ENCODE assay signal across 8 mouse cellular contexts in the genomic region with DNA sequence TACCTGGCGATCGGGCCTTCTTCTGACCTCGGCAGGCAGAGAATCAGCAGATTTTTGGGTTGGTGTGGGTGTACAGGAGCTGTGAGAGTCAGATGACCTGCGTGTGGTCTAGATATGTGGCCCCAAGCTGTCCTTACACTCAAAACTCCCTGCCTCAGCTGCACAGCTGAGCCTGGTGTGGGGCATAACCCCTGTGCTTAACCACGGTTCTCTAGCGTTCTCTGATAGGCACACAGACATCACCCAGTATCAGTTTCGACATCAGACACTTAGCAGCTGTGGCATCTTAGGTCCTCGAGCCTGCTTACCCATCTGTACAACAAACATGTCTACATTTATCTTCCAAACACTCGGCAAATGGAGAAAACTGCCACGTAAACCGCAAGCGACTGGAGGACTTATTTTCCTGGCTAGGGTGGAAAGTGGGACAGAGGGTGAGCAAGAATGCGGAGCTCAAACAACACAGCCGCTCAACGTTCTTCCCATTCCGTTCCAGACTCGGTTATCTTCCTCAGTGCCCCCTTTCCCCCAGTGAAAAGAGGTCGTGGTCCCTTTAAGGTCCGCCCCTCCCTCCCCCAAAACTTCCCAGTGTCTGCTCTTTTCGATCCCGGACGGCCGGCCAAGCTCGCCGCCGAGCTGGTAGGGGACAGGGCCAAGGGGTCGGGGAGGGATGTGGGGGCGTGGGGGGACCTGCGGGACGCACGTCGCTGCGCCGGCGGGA. TPM values are rescaled to one million over a fixed set of nuclear protein-coding genes. Genes with fewer than 3 reads are reported as not detected.
DNase-seq lines count a peak whose midpoint lies in the region; ATAC-seq and TF ChIP-seq lines count a peak whose summit lies in the region.

A gene (plus strand): TSS at position 321 of the 721 bp plus-strand sequence.

- TF ChIP-seq EP300 in stomach, postnatal 0 days (optimal IDR thresholded peaks at IDR 0.05) = no peak

- H3K4me2 ChIP-seq in forebrain, embryonic 11.5 days (ENCODE audit: low read depth, low read length, severe bottlenecking) = peak within 1 kb of the TSS; percentile 97
- H3K4me2 ChIP-seq in stomach, postnatal 0 days (replicated peaks; ENCODE audit: low read depth) = peak within 1 kb of the TSS; percentile 86

- WGBS in forebrain, embryonic 11.5 days = 5% methylated on average over 35 of the region's 35 CpGs
- 1% methylated on average over 35 of the region's 35 CpGs for WGBS in stomach, postnatal 0 days

- TF ChIP-seq CTCF in stomach, postnatal 0 days (IDR thresholded peaks at IDR 0.05; ENCODE audit: low read depth) = no peak

- intact Hi-C loops in heart, postnatal 36 days (cut with DNase I) = loop anchor here (2.0 to 5.0 kb wide), 2 partner anchors 16 to 431 kb away; a partner anchor contains a TSS

- DNase-seq in embryo, embryonic 10 days (ENCODE audit: low spot score) = peak; percentile 48
- no peak for DNase-seq in embryo, embryonic 9.5 days (ENCODE audit: extremely low spot score)
- DNase-seq in forebrain, embryonic 11.5 days (ENCODE audit: low spot score) = no peak
- DNase-seq in heart, postnatal 36 days = peak in 1 of 2 experiments; percentile 48
- no peak for DNase-seq in layer of hippocampus, postnatal 25 days (ENCODE audit: extremely low spot score in 1 of 2, low spot score in 1 of 2)
- DNase-seq in lung, postnatal 25 days (ENCODE audit: low spot score) = peak; percentile 53
- no peak for DNase-seq in stomach, postnatal 0 days (ENCODE audit: low spot score)

- no peaks in the 10 kb centered on the region for H3K27me3 ChIP-seq in forebrain, embryonic 11.5 days (ENCODE audit: control insufficient read depth, insufficient read depth, low read length)
- no peaks in the 10 kb centered on the region for H3K27me3 ChIP-seq in stomach, postnatal 0 days (ENCODE audit: control insufficient read depth, insufficient read depth, low read length)

- H3K9me3 ChIP-seq in forebrain, embryonic 11.5 days (ENCODE audit: control insufficient read depth, low read length) = no peaks in the 10 kb centered on the region
- no peaks in the 10 kb centered on the region for H3K9me3 ChIP-seq in stomach, postnatal 0 days (ENCODE audit: control insufficient read depth, low read length)

- peak; percentile 12 for ATAC-seq in activated CD4-positive, CD25-positive, alpha-beta regulatory T cell, adult 4 months
- peak; percentile 4; the same call in 1 of the 2 replicates for ATAC-seq in forebrain, embryonic 11.5 days (replicated peaks; ENCODE audit: low FRiP score)
- ATAC-seq in stomach, postnatal 0 days (ENCODE audit: low FRiP score, low TSS enrichment) = peak; percentile 1; the same call in 1 of the 2 replicates

- peak within 1 kb of the TSS; percentile 88 for H3K9ac ChIP-seq in forebrain, embryonic 11.5 days (ENCODE audit: low read length)
- H3K9ac ChIP-seq in stomach, postnatal 0 days (ENCODE audit: low read length) = peak within 1 kb of the TSS; percentile 97

- H3K27ac ChIP-seq in forebrain, embryonic 11.5 days (ENCODE audit: low read depth, low read length) = peak within 1 kb of the TSS; percentile 98
- peak within 1 kb of the TSS; percentile 100 for H3K27ac ChIP-seq in stomach, postnatal 0 days (replicated peaks)

- H3K4me1 ChIP-seq in forebrain, embryonic 11.5 days (replicated peaks; ENCODE audit: control insufficient read depth, insufficient read depth, low read length) = peaks cover 19% of the 10 kb centered on the region; the same call in 1 of the 2 replicates
- peaks cover 16% of the 10 kb centered on the region for H3K4me1 ChIP-seq in stomach, postnatal 0 days (replicated peaks; ENCODE audit: control insufficient read depth, insufficient read depth)

- peak within 1 kb of the TSS; percentile 92 for H3K4me3 ChIP-seq in forebrain, embryonic 11.5 days (ENCODE audit: low read depth, low read length)
- peak within 1 kb of the TSS; percentile 79 for H3K4me3 ChIP-seq in stomach, postnatal 0 days (ENCODE audit: low read depth, low read length)

- peaks cover 2% of the 10 kb centered on the region for H3K36me3 ChIP-seq in forebrain, embryonic 11.5 days (ENCODE audit: control insufficient read depth, insufficient read depth, low read length)
- peaks cover 4% of the 10 kb centered on the region for H3K36me3 ChIP-seq in stomach, postnatal 0 days (ENCODE audit: control insufficient read depth, insufficient read depth, low read length)

RNA-seq across cellular contexts. Expression of the gene that starts here (rescaled TPM):
- 100 to 1,000 TPM; 153 to 344 TPM for polyA plus RNA-seq in activated CD4-positive, CD25-positive, alpha-beta regulatory T cell, adult 4 months (2017; shearing (Covaris generic))
- 338 and 382 TPM in 2 replicates for polyA plus RNA-seq in forebrain, embryonic 11.5 days (2014; fragmentation: Nextera tagmentation; extraction: Ambion mirVana)
- total RNA-seq in heart, postnatal 36 days (2021) = 100 to 1,000 TPM; 240 to 277 TPM
- total RNA-seq in layer of hippocampus, postnatal 25 days (2021) = 100 to 1,000 TPM; 380 to 402 TPM
- 153 and 156 TPM in 2 replicates for polyA plus RNA-seq in stomach, postnatal 0 days (2015; fragmentation: Nextera tagmentation; extraction: Ambion mirVana)

Comparison
In these comparisons a context has a peak if more than half of its experiments do, and no peak if none do; other contexts are left out.
1. DNase-seq: peak in embryo, embryonic 10 days (single experiment) and lung, postnatal 25 days (single experiment); none in embryo, embryonic 9.5 days (single experiment), forebrain, embryonic 11.5 days (single experiment), layer of hippocampus, postnatal 25 days (0 of 2) and stomach, postnatal 0 days (single experiment).
2. Peak in every context shown above with its lines, with median percentiles within 50 percentile points of each other: ATAC-seq.